Mouse (Mus musculus): Measurements from ENCODE around the gene Irx1. TPM values are rescaled to one million over a fixed set of nuclear protein-coding genes. Genes with fewer than 3 reads are reported as not detected.

Gene Irx1
- 1 to 10 TPM; 3.9 to 4.6 TPM for total RNA-seq (2021)

- intact Hi-C loops (cut with DNase I), result loop anchor here (5.0 kb wide), 1 partner anchor 716 kb away; no protein-coding TSS in a partner anchor
- DNase-seq, result peak in 1 of 2 experiments; percentile 29
Observed at GRCm38 (mm10) chr13:71963356-71964351, at the start of gene Irx1. TSS of gene Irx1 (minus strand) at chr13:71963723.

- no peak for DNase-seq
- intact Hi-C loops (cut with DNase I), result no loop called here
Observed at GRCm38 (mm10) chr13:71979932-71980655, 16.6 kb upstream of the Irx1 start.

GRCm38 (mm10) chr13:71975753-71976152 lies 12.2 kb upstream of the Irx1 start:
- intact Hi-C loops (cut with DNase I), result no loop called here
- no peak for DNase-seq

GRCm38 (mm10) chr13:71968286-71968685 lies 4.8 kb upstream of the Irx1 start:
- no peak for DNase-seq
- intact Hi-C loops (cut with DNase I), result no loop called here

GRCm38 (mm10) chr13:71967341-71968250 lies 4.1 kb upstream of the Irx1 start:
- intact Hi-C loops (cut with DNase I), result no loop called here
- no peak for DNase-seq

- DNase-seq, result no peak
- intact Hi-C loops (cut with DNase I), result no loop called here
Observed at GRCm38 (mm10) chr13:71966631-71967030, 3.1 kb upstream of the Irx1 start.

GRCm38 (mm10) chr13:71964366-71964765 lies 843 bp upstream of the Irx1 start:
- intact Hi-C loops (cut with DNase I), result loop anchor here (5.0 kb wide), 1 partner anchor 717 kb away; no protein-coding TSS in a partner anchor
- no peak for DNase-seq

GRCm38 (mm10) chr13:71962661-71963355 lies 715 bp downstream of the Irx1 start:
- peak; percentile 30 to 40 for DNase-seq
- intact Hi-C loops (cut with DNase I), result loop anchor here (5.0 kb wide), 1 partner anchor 716 kb away; no protein-coding TSS in a partner anchor

- peak; percentile 38 to 39 for DNase-seq
- intact Hi-C loops (cut with DNase I), result loop anchor here (2.0 to 5.0 kb wide), 2 partner anchors 667 to 715 kb away; partner anchors contain the start of gene Irx2
Observed at GRCm38 (mm10) chr13:71961891-71962660, 1.4 kb downstream of the Irx1 start.

GRCm38 (mm10) chr13:71960846-71961735 lies 2.4 kb downstream of the Irx1 start:
- DNase-seq, result no peak
- intact Hi-C loops (cut with DNase I), result loop anchor here (2.0 to 5.0 kb wide), 2 partner anchors 668 to 714 kb away; partner anchors contain the start of gene Irx2

- no peak for DNase-seq
Observed at GRCm38 (mm10) chr13:71960277-71960672, 3.2 kb downstream of the Irx1 start.

GRCm38 (mm10) chr13:71959361-71960276 lies 3.9 kb downstream of the Irx1 start:
- peak in 1 of 2 experiments; percentile 12 for DNase-seq
- intact Hi-C loops (cut with DNase I), result loop anchor here (2.0 to 10.0 kb wide), 5 partner anchors 333 to 855 kb away; partner anchors contain the start of gene Irx2

More at GRCm38 (mm10) chr13:71960277-71960672, 3.2 kb downstream of the Irx1 start:
- intact Hi-C loops (cut with DNase I), result loop anchor here (2.0 to 5.0 kb wide), 2 partner anchors 669 to 713 kb away; partner anchors contain the start of gene Irx2

- DNase-seq, result no peak
Observed at GRCm38 (mm10) chr13:71958651-71959050, 4.9 kb downstream of the Irx1 start.

GRCm38 (mm10) chr13:71957811-71958351 lies 5.6 kb downstream of the Irx1 start:
- no peak for DNase-seq
- intact Hi-C loops (cut with DNase I), result loop anchor here (5.0 to 10.0 kb wide), 3 partner anchors 334 to 853 kb away; no protein-coding TSS in a partner anchor

More at GRCm38 (mm10) chr13:71958651-71959050, 4.9 kb downstream of the Irx1 start:
- intact Hi-C loops (cut with DNase I), result loop anchor here (5.0 to 10.0 kb wide), 3 partner anchors 334 to 854 kb away; no protein-coding TSS in a partner anchor

GRCm38 (mm10) chr13:71957147-71957546 lies 6.4 kb downstream of the Irx1 start:
- intact Hi-C loops (cut with DNase I), result loop anchor here (5.0 to 10.0 kb wide), 3 partner anchors 335 to 852 kb away; no protein-coding TSS in a partner anchor
- DNase-seq, result no peak

GRCm38 (mm10) chr13:71956481-71956880 lies 7.0 kb downstream of the Irx1 start:
- peak; percentile 41 to 60 for DNase-seq
- intact Hi-C loops (cut with DNase I), result loop anchor here (5.0 to 10.0 kb wide), 3 partner anchors 336 to 852 kb away; no protein-coding TSS in a partner anchor

Measured in heart, postnatal 10 days (tissue).